Mouse (Mus musculus): ENCODE results near the gene Edil3.

Gene Edil3

DNA sequence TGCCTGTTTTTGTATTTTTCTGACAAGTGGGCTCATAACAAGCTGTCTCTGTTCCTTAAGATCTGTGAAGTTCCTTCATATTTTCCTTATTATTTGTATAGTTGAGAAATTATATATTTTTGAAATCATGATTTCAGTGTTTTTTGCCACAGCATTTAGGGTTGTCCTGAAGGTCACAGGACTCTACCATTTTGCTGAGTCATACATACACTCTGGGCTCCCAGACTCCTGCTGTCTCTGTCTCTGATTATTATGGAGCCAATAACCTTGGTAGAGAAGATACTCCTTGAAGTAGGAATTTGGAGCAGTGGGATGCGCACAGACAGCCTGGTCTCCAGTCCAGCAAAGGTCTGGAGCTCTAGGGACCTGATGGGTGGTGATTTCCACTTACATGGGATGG lies 416.8 kb downstream of the Edil3 start:
- DNase-seq (ENCODE audit: low read depth, low spot score) = no peak

DNA sequence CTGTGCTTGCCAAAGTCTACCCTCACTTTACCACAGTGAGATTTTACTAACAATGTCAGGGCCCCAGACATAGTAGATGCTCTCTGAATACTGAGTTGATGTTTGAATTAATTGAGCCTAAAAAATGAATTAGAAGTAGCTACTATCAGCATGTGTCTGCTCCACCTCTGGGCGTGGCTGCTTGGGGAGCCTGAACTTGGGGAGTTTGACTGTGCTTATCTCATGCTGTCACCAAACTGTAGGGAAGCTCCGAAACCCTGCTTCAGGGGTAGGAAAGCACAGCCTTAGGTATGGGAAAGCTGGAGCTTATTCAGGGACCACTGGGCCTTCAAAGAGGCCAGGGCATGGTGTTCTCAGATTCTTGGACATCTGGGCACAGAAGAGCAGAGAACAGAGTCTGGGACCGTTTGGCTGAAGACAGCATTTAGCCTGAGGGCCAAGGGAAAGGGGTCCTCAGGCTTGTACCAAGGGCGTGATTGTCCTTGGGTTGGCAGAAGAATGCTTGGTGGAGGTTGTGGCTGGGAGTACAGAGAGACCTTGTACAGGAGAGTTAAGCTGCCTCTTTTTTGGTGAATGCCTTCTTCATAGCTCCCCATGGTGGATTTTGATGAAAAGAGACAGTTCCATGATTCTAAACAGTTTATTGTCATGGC lies 432.8 kb downstream of the Edil3 start:
- no peak for DNase-seq (ENCODE audit: low read depth, low spot score)

DNA sequence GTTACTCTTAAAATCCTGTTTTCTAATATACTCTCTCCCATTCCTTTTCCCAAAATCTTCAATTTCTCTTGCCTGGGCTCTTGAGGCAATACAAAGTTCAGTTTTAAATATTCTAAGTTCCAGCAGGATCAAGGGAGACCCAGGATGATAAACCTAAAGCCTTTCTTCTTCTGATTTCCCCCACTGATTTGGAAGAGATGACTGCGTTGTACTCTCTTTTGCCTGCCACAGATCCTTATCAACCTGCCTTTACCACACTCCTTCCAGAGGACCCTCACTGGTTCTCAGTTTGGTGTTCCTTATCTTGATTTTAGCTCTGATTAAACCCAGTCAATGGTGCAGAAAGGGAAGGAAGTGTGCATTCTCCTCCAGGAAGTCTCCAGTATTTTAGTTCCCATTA lies 435.6 kb downstream of the Edil3 start:
- DNase-seq (ENCODE audit: low read depth, low spot score) = no peak

DNA sequence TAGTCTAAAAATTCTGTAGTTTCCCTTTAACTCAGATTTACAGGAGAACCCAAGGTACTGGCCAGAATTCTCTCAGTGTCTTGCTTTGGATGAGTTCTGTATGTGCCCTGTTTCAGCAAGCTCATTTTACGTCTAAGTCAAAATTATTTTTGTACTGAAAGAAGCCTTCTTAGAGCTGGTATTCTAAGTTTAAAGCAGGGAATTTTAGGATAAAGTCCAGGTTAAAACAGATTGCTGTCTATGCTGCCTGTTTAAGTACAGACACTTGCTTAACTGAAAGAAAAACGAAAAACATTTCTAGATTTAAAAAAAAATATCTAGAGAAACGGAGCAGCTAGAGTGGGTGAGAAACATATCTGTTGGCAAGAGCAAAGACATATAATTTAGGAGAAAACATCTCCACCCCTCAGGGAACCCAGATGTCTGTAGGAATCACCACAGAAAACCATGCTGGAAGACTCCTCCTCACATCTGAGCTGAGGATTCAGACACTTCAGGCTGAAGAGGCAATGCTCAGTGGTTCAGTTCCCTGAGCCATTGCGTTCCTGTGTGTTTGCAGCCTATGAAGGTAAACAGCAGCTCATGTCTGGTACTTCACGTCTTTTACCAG lies 465.5 kb downstream of the Edil3 start:
- DNase-seq (ENCODE audit: low read depth, low spot score) = peak; percentile 74

DNA sequence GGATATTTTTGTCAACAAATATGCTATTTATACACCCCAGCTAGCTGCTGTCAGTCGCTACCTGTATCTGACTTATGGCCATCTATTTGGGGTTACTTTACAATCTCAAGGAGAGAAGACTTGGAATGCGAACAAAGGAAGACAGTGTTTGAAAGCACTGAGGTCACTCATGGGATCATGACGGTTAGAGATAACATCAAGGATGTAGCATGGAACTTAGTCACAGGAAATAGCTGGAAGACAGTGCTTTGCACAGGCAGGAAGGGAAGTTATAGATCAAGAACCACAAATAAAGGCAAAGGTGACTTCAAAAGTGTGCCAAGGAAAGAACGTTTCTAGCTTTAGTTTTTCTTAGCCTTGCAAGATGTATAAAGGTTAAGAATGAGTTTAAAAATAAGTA lies 466.9 kb downstream of the Edil3 start:
- no peak for DNase-seq (ENCODE audit: low read depth, low spot score)

DNA sequence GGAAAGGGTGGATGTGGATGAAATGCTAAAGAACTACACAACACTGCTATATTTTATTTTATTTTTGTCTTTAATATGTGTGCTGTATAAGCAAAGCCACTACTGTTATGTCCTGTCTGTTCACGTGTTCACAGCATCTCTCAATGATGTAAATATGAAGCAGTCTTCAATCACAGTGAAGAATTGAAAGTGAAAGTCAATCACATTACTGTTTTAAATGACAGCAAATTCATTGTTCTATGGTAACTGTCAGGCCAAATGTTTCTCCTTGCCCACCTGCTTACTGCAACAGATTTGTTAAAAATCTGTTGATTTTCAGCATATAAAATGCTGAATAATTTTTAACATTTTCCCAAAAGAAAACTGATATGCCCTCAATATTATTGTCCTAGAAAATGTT lies 499.9 kb downstream of the Edil3 start:
- no peak for DNase-seq (ENCODE audit: low read depth, low spot score)

DNA sequence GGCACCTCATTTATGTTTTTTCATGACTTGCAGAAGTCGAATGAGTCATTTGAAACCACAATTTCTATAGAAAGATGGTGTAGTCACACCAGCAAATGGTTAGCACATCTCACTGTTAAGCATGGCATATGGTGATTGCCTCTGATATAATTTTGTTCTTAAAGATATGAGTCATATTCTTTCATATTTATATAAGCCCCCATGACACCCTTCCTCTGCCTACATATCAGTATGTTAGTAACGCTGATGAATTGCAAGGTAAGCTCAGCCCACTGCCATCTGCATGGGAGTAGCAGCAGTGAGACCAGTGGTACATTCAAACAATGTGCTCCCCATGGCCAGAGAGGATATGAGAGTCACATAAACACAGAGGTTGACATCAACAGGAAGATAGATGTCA lies 503.0 kb downstream of the Edil3 start:
- peak; percentile 88 for DNase-seq (ENCODE audit: low read depth, low spot score)

DNA sequence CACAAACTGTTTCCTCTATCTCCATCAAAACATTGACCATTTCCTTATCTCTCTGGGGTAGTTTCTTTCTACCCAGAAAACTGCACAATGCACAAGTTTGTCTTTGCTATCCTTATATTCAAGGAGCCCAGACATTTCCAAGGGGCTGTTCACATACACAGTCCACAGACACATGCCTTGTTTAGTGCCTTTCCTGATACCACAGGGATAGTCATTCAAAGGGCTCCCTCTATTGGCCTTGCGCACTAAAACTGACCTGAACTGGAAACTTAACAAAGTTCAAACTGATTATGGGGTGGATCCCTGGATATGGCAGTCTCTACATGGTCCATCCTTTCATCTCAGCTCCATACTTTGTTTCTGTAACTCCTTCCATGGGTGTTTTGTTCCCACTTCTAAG lies 513.2 kb downstream of the Edil3 start:
- DNase-seq (ENCODE audit: low read depth, low spot score) = no peak

DNA sequence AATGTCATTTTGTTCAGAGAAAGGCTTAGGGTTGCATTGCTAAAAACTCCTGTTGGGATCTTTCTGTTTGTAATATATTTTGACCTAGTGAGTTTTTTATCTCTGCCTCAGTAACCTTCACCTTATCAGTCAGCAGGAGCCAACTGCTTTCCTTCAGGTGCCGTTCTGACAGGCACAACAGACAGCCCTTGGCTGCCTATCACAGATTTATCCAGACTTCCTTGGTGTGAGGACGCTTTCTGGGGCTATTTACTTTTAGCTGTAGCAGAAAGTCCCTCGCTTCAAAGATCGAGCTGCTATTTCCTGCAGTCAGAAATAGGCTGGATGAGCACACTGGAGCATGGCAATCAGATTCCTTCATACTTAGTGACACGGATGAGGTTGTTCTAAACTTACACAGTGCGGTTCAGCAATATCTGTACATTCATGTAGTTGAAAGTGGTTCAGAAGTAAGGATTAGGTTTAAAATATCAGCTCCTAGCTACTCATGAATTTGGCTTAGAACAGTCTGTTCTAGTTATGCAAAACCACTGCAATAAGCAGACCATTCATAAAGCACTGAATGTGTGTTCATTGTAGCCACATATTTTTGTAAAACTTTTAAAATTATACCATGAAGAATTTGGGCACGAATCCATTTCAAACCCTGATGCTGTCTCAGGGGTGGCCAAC lies 514.8 kb downstream of the Edil3 start:
- DNase-seq (ENCODE audit: low read depth, low spot score) = no peak

DNA sequence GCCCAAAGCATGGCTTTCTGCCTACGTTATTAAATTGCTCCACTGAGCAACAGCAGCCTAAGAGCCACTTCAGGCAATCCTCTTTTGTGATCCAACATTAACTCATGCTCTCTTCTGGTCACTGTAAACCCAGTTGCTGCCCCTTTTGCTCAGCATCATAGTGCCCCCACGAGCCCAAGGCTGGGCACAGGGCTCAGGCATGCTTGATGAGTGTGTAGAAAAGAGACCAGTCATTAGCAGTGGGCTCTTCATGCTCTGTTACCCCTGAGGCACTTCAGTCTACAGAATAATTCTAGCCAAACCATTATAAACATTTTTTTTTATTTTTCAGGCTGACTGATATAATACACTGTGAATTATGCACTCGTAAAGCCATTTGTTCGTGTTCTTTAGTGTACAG lies 517.8 kb downstream of the Edil3 start:
- no peak for DNase-seq (ENCODE audit: low read depth, low spot score)

DNA sequence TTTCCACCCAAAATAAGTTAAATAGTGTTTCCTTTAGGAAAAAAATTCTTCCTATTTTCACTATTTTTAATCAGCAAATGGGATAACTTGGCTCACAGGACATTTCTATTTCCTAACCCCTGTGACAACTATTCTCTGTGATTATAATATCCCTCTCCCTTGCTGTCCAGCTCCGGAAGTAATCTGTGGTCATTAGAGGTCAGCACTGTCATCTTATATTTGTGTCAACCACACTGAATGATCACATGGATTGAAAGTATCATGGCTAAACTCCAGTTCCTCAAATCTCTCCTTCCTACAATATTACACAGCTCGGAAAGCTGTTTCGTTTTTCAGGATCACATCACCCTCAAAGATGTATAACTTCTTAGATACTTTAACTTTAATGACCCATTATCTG lies 518.5 kb downstream of the Edil3 start:
- DNase-seq (ENCODE audit: low read depth, low spot score) = no peak

DNA sequence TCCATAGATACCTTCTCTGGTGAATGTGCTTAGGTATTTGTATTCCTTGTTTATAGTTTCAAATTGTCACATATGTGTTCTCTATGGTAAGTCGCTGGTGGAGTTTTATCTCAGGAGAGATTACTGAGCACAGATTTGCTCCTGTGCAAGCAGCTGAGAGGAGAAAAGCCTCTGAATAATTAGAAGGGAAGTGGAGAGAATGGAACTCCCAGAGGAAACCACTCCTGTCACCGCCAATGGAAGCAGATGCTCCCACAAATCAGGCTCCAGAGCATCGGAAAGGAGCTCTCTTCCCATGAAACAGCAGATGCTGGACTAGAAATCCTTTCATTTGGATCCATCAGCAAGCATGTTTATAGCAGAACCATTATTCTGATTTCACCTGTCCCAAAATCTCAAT lies 534.0 kb downstream of the Edil3 start:
- no peak for DNase-seq (ENCODE audit: low read depth, low spot score)

DNA sequence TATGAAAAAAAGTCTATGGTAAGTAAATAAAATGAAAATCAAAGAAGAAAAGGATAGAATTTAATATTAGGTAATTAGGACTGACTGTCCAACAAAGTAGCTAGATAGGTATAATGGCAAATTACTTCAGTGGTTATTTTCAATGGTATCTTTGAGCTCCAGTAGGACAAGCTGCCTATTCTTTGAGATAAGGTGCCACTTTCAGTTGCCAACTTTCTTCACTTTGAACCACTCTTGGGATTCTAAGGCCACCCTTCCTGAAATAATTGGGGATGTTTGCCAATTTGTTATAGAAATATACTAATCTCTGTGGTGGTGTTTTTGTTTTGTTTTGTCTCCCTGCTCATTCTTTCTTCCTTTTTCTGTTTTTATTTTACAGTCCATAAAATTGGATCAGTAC lies 537.1 kb downstream of the Edil3 start:
- DNase-seq (ENCODE audit: low read depth, low spot score) = no peak

DNA sequence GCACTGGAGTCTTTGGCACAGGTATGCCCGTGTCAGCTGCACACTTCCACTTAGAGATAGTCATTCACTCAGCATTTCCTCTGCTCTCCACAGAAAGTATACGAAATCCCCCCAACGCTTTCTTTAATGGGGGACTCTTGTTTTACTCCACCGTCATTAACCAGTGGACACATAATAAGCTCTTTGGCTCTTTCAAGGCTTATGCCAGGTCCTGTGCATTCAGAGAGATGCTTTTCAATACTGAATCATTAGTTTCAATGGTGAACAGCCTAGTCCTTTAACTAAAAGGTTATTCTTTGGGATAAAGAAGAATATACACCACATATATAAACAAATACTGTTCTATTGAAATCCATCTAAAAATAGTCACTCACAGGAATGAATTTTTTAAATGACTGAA lies 541.0 kb downstream of the Edil3 start:
- DNase-seq (ENCODE audit: low read depth, low spot score) = no peak

DNA sequence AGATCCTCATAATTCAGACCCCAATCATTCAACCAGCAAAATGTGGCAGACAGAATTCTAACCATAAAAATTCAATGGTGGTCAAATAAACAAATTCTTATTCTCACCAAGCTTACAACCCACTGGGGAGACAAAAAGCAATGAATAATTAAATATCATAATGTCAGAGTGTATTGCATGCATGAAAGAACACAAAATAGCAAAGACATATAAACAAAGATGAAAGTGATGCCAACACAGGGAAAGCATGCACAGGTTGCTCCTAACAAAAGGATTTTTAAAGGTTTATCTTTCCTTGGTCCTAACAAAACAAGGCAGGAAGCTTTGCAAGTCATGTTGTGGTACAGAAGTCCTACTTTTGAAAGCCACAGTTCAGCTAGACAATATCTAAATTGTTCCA lies 550.0 kb downstream of the Edil3 start:
- DNase-seq (ENCODE audit: low read depth, low spot score) = no peak

DNA sequence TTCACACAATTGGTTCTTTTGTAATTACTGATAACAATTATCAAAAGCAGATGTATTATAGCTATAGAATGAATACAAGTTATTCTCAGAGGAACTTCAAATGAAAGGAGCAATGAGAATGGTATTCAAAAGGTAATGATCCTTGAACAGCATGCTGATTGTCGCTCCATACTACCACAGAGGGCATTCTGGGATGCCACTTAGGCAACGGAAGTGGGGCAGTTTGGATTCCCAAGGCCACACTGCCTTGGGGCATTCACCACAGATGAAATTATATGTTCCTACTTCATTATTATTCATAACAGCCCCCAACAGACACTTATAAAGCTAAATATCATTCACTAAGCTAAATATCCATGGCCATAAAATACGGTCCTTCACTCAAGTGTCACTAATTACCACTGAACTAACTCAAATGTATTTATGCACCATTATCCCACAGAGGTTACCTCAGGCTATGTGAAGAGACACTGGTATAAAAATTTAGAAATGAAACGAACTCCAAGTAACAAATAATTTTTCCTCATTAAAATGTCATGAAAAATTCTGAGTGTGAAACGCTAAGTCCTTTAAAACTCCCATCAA lies 550.5 kb downstream of the Edil3 start:
- DNase-seq (ENCODE audit: low read depth, low spot score) = no peak

All from telencephalon, adult 2 months (tissue).